Mouse (Mus musculus) midbrain, postnatal 0 days (tissue): ENCODE data around the gene Fat3. TPM values are rescaled to one million over a fixed set of nuclear protein-coding genes. Genes with fewer than 3 reads are reported as not detected.

Source experiments
- ATAC-seq: fragments of 200-750 bp; cut with Nextera tagmentation; 2 replicates; pipeline ENCODE4 v1.8.0; 2017; ENCODE audit warnings: moderate number of reproducible peaks, mild to moderate bottlenecking, moderate TSS enrichment, moderate library complexity; ENCODE audit not compliant: low FRiP score
- DNase-seq: peaks from one replicate; pipeline ENCODE4 v3.0.0-alpha.2; 2015; ENCODE audit warnings: low spot score
- H3K27ac ChIP-seq: fragments of 300-500 bp; sonication (generic); 2 replicates; pipeline ENCODE4 v1.5.1; 2014; ENCODE audit warnings: low read depth, mild to moderate bottlenecking, low read length, mixed read lengths
- H3K27me3 ChIP-seq: fragments of 300-500 bp; sonication (generic); 2 replicates; pipeline ENCODE4 v1.6.1; 2014; ENCODE audit warnings: low read length, control low read depth, mixed read lengths; ENCODE audit not compliant: insufficient read depth
- H3K36me3 ChIP-seq: fragments of 300-500 bp; sonication (generic); 2 replicates; pipeline ENCODE4 v1.6.1; 2014; ENCODE audit warnings: low read length, control low read depth, mixed read lengths; ENCODE audit not compliant: insufficient read depth
- H3K4me1 ChIP-seq: fragments of 300-500 bp; sonication (generic); 2 replicates; pipeline ENCODE4 v1.6.1; 2014; ENCODE audit warnings: mild to moderate bottlenecking, control low read depth, antibody characterized with exemption, low read length, mixed read lengths; ENCODE audit not compliant: insufficient read depth
- H3K4me2 ChIP-seq: fragments of 300-500 bp; sonication (generic); 2 replicates; pipeline ENCODE4 v1.6.1; 2014; ENCODE audit warnings: low read depth, mild to moderate bottlenecking, low read length, mixed read lengths; ENCODE audit not compliant: poor library complexity, severe bottlenecking
- H3K4me3 ChIP-seq: fragments of 300-500 bp; sonication (generic); 2 replicates; pipeline ENCODE4 v1.5.1; 2014; ENCODE audit warnings: low read depth, mild to moderate bottlenecking, low read length, moderate library complexity
- H3K9ac ChIP-seq: fragments of 300-500 bp; sonication (generic); replicated peaks from 2 replicates; pipeline ENCODE4 v1.6.1; 2014; ENCODE audit warnings: mild to moderate bottlenecking, low read length, moderate library complexity, mixed read lengths; ENCODE audit not compliant: poor library complexity, severe bottlenecking
- H3K9me3 ChIP-seq: fragments of 300-500 bp; sonication (generic); 2 replicates; pipeline ENCODE4 v1.6.1; 2016; ENCODE audit warnings: low read length, control low read depth
- CTCF ChIP-seq: IDR thresholded peaks from 2 replicates; pipeline ENCODE4 v1.5.1; 2016; ENCODE audit warnings: antibody characterized with exemption, mild to moderate bottlenecking
- WGBS: fragments of 180-500 bp; shearing (Covaris S2); extraction: QIAGEN DNeasy Blood & Tissue Kit; methylation state at CpG from one replicate; pipeline ENCODE4 v1.1.7; 2014; 5-methylcytosine and 5-hydroxymethylcytosine counted together
- polyA plus RNA-seq: library from polyadenylated mRNA; unstranded; fragments of >200 nt; fragmentation: Nextera tagmentation; extraction: Ambion mirVana; gene quantifications from 2 replicates; pipeline ENCODE4 v1.2.1, GENCODE M21; 2015
- total RNA-seq: library from RNA; depleted of rRNA; stranded (reverse); fragments of >200 nt; gene quantifications from 2 replicates; pipeline ENCODE4 v1.2.3, GENCODE M21; 2014

Gene Fat3
- total and polyA plus RNA-seq, 2 experiments from 2014 or later, result 7.6 to 63.7 TPM

DNA sequence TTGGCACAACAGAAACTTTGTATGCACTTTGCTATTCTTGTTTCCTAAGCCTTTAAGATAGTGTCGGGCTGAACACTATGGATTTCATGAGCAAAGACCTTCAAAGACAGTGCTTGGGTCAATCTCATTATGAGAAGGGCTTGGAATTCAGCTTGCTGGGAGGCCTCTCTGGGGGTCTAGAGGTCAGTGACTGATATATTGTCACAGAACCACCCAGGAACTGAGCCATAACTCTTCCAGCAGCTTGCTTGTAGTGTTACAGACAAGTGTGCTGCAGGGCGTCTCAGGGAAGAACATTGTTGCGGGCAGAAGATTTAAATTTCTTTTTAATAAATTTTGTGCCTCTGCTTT, 347.5 kb downstream of the Fat3 start:
- Histone ChIP-seq H3K27ac (no peak overlapping the region), H3K4me1 (no peaks in the 10 kb centered on the region), H3K27me3 (no peaks in the 10 kb centered on the region), H3K9ac (no peak overlapping the region), H3K36me3 (no peaks in the 10 kb centered on the region), H3K9me3 (no peaks in the 10 kb centered on the region), H3K4me2 (no peak overlapping the region), H3K4me3 (no peak overlapping the region)
- ATAC-seq (no peak), DNase-seq (no peak)
- no peak for TF ChIP-seq CTCF
- WGBS, result 46% methylated on average over 3 of the region's 3 CpGs

DNA sequence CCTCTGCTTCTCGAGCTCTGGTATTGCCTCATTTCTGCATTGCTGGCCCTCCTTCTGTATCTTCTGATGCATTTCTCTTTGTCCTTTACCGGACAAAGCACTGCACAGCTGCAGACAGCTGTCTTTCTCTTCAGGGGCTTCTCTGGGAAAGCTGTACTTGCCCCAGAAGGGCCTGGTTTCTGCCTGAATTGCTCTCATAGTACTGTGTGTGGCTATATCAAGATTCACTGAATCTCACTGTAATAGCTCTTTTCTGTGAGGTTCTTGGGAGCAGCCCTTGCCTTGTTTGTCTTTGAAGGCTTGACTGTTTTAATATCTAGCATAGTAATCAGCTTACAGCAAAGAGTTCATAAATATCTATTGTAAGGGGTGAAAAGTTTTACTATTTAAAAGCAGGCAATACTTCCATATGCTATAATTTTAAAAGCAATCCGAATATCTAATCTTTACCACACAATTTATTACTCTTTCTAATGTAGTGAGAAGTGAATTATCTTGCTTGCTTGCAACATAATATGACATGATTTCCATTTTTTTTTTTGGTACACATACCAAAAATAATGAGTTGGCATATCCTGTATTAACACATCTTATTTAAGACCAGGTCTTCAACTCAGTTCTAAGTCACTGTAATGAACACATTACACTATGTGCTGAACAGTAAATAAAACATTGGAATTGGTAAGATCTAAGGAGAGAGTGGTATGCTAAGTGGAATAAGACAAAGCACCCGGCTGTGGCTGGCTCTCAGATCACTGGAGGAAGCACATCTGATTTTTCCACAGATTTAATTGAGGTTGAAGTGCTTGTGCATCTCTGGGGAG, 348.1 kb downstream of the Fat3 start:
- Histone ChIP-seq H3K27ac (no peak overlapping the region), H3K27me3 (no peaks in the 10 kb centered on the region), H3K4me1 (peaks cover 2% of the 10 kb centered on the region), H3K9ac (no peak overlapping the region), H3K36me3 (no peaks in the 10 kb centered on the region), H3K4me2 (no peak overlapping the region), H3K4me3 (no peak overlapping the region), H3K9me3 (no peaks in the 10 kb centered on the region)
- whole genome bisulfite sequencing, result 41% methylated on average over 4 of the region's 4 CpGs
- no peak for TF ChIP-seq CTCF
- no peak for DNase-seq
- no peak for ATAC-seq

DNA sequence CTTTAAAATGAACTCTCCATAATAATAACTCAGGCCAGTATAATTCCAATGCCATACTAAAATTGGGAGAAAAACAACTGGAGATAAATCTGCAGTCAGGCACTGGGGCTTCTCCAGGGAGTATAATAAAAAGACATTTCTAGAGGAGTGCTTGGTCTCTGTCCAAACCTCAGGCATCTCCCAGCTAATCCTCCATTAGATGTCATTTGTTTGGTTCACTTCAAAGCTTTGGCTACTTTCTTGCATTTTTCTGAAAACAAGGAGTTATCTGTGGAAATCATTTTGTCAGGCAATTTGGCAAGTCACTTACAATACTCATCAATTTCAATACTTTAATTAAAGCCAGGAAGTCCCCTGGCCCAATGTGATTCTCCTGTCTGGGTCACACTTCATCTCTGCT, 351.0 kb downstream of the Fat3 start:
- Histone ChIP-seq H3K9ac (no peak overlapping the region), H3K36me3 (no peaks in the 10 kb centered on the region), H3K4me1 (peaks cover 5% of the 10 kb centered on the region), H3K27me3 (no peaks in the 10 kb centered on the region), H3K27ac (no peak overlapping the region), H3K4me3 (no peak overlapping the region), H3K4me2 (no peak overlapping the region), H3K9me3 (no peaks in the 10 kb centered on the region)
- DNase-seq (peak; percentile 41), ATAC-seq (no peak)
- TF ChIP-seq CTCF, result no peak

DNA sequence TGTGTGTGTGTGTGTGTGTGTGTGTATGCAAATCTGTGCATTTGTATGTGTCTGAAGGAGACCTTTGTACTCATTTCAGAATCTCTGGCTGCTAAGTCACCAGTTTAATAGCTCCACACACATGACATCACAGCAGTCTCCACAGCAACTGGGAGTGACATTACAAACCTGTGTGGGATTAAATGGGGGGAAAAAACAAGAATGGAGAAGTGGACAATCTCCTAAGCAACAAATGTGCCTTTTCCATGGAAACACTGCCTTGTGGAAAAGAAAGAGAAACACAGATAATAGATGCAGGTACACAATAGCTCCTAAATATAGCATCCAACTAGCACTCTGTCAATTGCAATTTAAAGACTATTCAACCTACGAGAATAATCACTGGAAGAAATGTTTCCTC, 353.4 kb downstream of the Fat3 start:
- H3K4me3 ChIP-seq, result no peak overlapping the region
- no peak for TF ChIP-seq CTCF
- no peak overlapping the region for H3K9ac ChIP-seq
- no peak overlapping the region for H3K27ac ChIP-seq
- ATAC-seq (peak; percentile 60; the same call in 1 of the 2 replicates), DNase-seq (peak; percentile 61)
- no peaks in the 10 kb centered on the region for H3K27me3 ChIP-seq
- no peak overlapping the region for H3K4me2 ChIP-seq
- peaks cover 5% of the 10 kb centered on the region for H3K4me1 ChIP-seq
- WGBS, result 15% methylated on average over 1 of the region's 1 CpGs
- no peaks in the 10 kb centered on the region for H3K36me3 ChIP-seq
- no peaks in the 10 kb centered on the region for H3K9me3 ChIP-seq

DNA sequence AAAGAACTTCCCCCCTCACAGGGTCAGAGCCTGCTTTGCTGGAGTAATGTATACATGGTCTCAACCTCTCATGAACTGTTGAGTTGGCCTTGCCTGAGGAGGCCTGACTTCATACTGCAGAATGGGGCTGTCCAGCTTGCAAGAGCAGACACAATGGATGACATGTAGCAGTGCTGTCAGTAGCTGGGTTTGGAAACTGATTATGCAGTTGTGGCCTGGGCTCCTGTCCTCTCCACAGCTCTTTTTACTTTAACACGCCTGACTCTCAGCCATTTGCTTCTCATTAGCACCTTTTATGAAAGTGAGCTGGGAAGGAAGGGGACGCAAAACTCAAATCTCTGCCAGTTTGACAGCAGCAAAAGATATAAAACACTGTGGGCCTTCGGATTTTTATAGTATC, 356.4 kb downstream of the Fat3 start:
- Histone ChIP-seq H3K4me3 (no peak overlapping the region), H3K36me3 (no peaks in the 10 kb centered on the region), H3K9ac (no peak overlapping the region), H3K4me2 (no peak overlapping the region), H3K9me3 (no peaks in the 10 kb centered on the region), H3K4me1 (peaks cover 5% of the 10 kb centered on the region), H3K27ac (no peak overlapping the region), H3K27me3 (no peaks in the 10 kb centered on the region)
- no peak for TF ChIP-seq CTCF
- no peak for ATAC-seq
- WGBS, result 73% methylated on average over 3 of the region's 3 CpGs
- DNase-seq, result no peak

DNA sequence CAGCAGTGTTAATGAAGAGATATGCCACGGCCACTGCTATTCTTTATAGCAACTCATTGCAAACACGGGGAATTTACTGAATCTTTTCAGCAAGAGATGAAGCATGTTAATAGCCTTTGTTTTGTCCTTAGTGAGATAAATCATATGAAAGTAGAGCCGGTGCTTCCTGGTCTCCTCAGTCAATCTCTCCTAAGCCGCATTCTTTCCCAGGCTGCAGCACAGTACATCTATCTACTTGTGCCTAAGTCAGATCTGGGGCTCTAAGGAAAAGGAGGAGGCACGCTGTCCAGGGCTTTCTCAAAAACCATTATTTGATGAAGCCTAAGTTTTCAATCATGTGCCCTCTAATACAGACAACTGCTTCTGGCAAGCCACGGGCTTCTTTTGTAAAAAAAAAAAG, 361.8 kb downstream of the Fat3 start:
- no peak overlapping the region for H3K9ac ChIP-seq
- H3K27ac ChIP-seq, result no peak overlapping the region
- H3K4me3 ChIP-seq, result no peak overlapping the region
- no peaks in the 10 kb centered on the region for H3K4me1 ChIP-seq
- ATAC-seq (no peak), DNase-seq (no peak)
- no peak overlapping the region for H3K4me2 ChIP-seq
- H3K27me3 ChIP-seq, result no peaks in the 10 kb centered on the region
- no peaks in the 10 kb centered on the region for H3K36me3 ChIP-seq
- no peak for TF ChIP-seq CTCF
- H3K9me3 ChIP-seq, result no peaks in the 10 kb centered on the region
- WGBS, result 43% methylated on average over 6 of the region's 6 CpGs
